Mouse (Mus musculus) hindbrain, embryonic 10.5 days (tissue): Measurements from ENCODE around the gene Samhd1. TPM values are rescaled to one million over a fixed set of nuclear protein-coding genes. Genes with fewer than 3 reads are reported as not detected.
"Not testable (repeated sequence)": the region's sequence is repeated elsewhere in the genome, so short reads cannot be mapped to it uniquely, and the experiment has no call there.

Experiments used
- DNase-seq: peaks from one replicate; pipeline ENCODE4 v3.0.0-alpha.2; 2017; ENCODE audit warnings: low spot score
- H3K27ac ChIP-seq: fragments of 300-500 bp; sonication (generic); 2 replicates; pipeline ENCODE4 v1.5.1; 2016; ENCODE audit warnings: mild to moderate bottlenecking, moderate library complexity
- H3K27me3 ChIP-seq: fragments of 300-500 bp; sonication (generic); 2 replicates; pipeline ENCODE4 v1.6.1; 2016; ENCODE audit warnings: mild to moderate bottlenecking; ENCODE audit not compliant: poor library complexity, insufficient read depth, severe bottlenecking
- H3K36me3 ChIP-seq: fragments of 300-500 bp; sonication (generic); 2 replicates; pipeline ENCODE4 v1.6.1; 2016; ENCODE audit warnings: mild to moderate bottlenecking, moderate library complexity
- H3K4me1 ChIP-seq: fragments of 300-500 bp; sonication (generic); replicated peaks from 2 replicates; pipeline ENCODE4 v1.6.1; 2016; ENCODE audit warnings: mild to moderate bottlenecking
- H3K4me3 ChIP-seq: fragments of 300-500 bp; sonication (generic); 2 replicates; pipeline ENCODE4 v1.5.1; 2016; ENCODE audit warnings: mild to moderate bottlenecking, moderate library complexity
- H3K9me3 ChIP-seq: fragments of 300-500 bp; sonication (generic); 2 replicates; pipeline ENCODE4 v1.6.1; 2016; ENCODE audit warnings: mild to moderate bottlenecking, moderate library complexity
- WGBS: fragments of 180-500 bp; shearing (Covaris S2); methylation state at CpG from one replicate; pipeline ENCODE4 v1.1.7; 2016; 5-methylcytosine and 5-hydroxymethylcytosine counted together
- polyA plus RNA-seq: library from polyadenylated mRNA; unstranded; fragments of >200 nt; fragmentation: Nextera tagmentation; extraction: Ambion mirVana; gene quantifications from 2 replicates; pipeline ENCODE4 v1.2.1, GENCODE M21; 2016

The Samhd1 gene
- 18.8 and 22.9 TPM in 2 replicates for polyA plus RNA-seq

- Histone ChIP-seq H3K27me3 (no peaks in the 10 kb centered on the region), H3K9me3 (peaks cover 9% of the 10 kb centered on the region; the same call in 1 of the 2 replicates), H3K27ac (peak within 1 kb of the TSS; percentile 87), H3K36me3 (no peaks in the 10 kb centered on the region), H3K4me1 (peaks cover 15% of the 10 kb centered on the region), H3K4me3 (peak within 1 kb of the TSS; percentile 84)
- WGBS: under 1% methylated on average over 32 of the region's 32 CpGs
- DNase-seq: peak; percentile 92
Measured at GRCm38 (mm10) chr2:157135014-157135413, at the start of gene Samhd1. Samhd1 (minus strand) TSS chr2:157135265.

DNA sequence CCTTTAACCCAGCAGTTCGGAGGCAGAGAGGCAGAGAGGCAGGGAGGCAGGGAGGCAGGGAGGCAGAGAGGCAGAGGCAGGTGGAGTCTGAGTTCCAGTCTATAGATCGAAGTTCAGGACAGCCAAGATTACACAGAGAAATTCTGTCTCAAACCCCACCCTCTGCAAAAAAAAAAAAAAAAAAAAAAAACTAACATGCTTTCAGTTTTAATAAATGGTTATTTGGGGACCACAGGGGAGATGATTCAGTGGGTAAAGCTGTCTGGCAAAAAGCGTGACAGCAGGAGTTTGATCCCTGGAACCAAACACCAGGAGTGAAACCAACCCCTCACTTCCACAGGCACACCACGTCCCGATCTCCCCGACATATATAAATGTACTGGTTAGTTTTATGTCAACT is 43.1 kb upstream of the Samhd1 start:
- no peak overlapping the region for H3K4me3 ChIP-seq
- H3K4me1 ChIP-seq: no peaks in the 10 kb centered on the region
- peaks cover 88% of the 10 kb centered on the region for H3K36me3 ChIP-seq
- 91% methylated on average over 6 of the region's 6 CpGs for WGBS
- H3K27me3 ChIP-seq: no peaks in the 10 kb centered on the region
- no peaks in the 10 kb centered on the region for H3K9me3 ChIP-seq
- no peak for DNase-seq
- no peak overlapping the region for H3K27ac ChIP-seq

DNA sequence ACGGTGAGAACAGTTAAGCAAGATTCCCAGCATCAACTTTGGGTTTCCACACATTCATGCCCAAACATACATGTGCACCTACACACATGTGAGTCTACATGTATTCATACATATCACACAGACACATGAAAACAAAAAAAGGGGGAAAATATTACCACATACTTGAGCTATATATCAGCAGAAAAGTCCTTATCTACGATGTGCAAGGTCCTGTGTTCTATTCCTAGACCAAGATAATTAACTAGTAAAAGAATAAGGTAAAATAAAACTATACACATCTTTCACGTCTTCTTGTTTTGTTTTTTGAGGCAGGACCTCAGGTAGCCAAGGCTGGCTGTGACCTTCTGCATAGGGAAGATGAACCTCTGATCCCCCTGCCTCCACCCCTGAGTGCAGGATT is 41.2 kb upstream of the Samhd1 start:
- H3K27me3 ChIP-seq: no peaks in the 10 kb centered on the region
- H3K27ac ChIP-seq: no peak overlapping the region
- 91% methylated on average over 3 of the region's 3 CpGs for WGBS
- H3K4me1 ChIP-seq: no peaks in the 10 kb centered on the region
- no peak overlapping the region for H3K4me3 ChIP-seq
- peaks cover 84% of the 10 kb centered on the region for H3K36me3 ChIP-seq
- no peaks in the 10 kb centered on the region for H3K9me3 ChIP-seq
- DNase-seq: no peak

- Histone ChIP-seq H3K36me3 (peaks cover 74% of the 10 kb centered on the region), H3K9me3 (no peaks in the 10 kb centered on the region), H3K4me3 (no peak overlapping the region), H3K27ac (no peak overlapping the region), H3K27me3 (no peaks in the 10 kb centered on the region), H3K4me1 (peaks cover 15% of the 10 kb centered on the region)
- 78% methylated on average over 5 of the region's 5 CpGs for WGBS
- no peak for DNase-seq
Measured at GRCm38 (mm10) chr2:157174416-157174815, 39.4 kb upstream of the Samhd1 start.

DNA sequence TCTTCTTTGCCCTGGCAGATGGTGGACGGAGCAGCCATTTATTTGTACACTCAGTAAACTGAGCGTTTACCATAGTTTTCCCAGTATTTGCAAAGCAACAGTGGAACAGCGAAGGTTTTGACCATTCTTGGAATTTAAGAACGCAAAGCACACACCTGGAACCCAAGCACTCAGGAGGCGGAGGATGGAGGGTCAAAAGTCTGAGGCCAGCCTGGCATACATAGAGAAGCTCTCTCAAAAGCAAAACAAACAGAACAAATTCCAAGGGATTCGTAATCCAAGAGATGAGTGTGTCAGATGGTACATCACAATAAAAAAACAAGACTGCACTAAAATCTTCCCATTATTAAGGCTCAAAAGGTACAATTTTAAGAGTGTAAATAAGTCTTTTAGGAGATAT is 38.5 kb upstream of the Samhd1 start:
- no peak overlapping the region for H3K27ac ChIP-seq
- H3K4me3 ChIP-seq: no peak overlapping the region
- peaks cover 80% of the 10 kb centered on the region for H3K36me3 ChIP-seq
- 93% methylated on average over 6 of the region's 6 CpGs for WGBS
- peaks cover 15% of the 10 kb centered on the region for H3K4me1 ChIP-seq
- no peak for DNase-seq
- no peaks in the 10 kb centered on the region for H3K9me3 ChIP-seq
- H3K27me3 ChIP-seq: no peaks in the 10 kb centered on the region

GRCm38 (mm10) chr2:157172984-157173383 is 37.9 kb upstream of the Samhd1 start:
- Histone ChIP-seq H3K9me3 (no peaks in the 10 kb centered on the region), H3K27me3 (no peaks in the 10 kb centered on the region), H3K27ac (no peak overlapping the region), H3K36me3 (peaks cover 78% of the 10 kb centered on the region), H3K4me3 (no peak overlapping the region), H3K4me1 (peaks cover 15% of the 10 kb centered on the region)
- DNase-seq: no peak
- WGBS: 95% methylated on average over 6 of the region's 6 CpGs

DNA sequence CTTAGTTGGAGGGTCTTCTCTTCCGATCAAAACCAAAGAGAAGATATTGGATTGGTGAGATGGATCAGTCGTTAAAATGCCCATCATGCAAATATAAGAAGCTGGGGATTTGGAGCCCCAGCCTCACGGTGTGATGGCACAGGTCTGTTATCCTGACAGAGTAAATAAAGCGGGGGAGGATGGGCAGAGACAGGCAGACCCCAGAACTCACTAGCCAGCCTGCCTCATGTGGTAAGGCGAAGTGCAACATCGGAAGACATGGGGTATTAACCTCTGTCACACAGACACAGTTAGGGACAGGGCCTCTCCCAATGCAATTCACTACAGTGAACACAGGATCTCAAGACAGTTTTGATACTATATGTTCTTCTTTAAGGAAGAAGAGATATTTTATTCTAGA is 35.6 kb upstream of the Samhd1 start:
- no peaks in the 10 kb centered on the region for H3K27me3 ChIP-seq
- DNase-seq: no peak
- peaks cover 15% of the 10 kb centered on the region for H3K4me1 ChIP-seq
- WGBS: 45% methylated on average over 6 of the region's 6 CpGs
- H3K36me3 ChIP-seq: peaks cover 75% of the 10 kb centered on the region
- H3K4me3 ChIP-seq: no peak overlapping the region
- H3K9me3 ChIP-seq: no peaks in the 10 kb centered on the region
- H3K27ac ChIP-seq: peak overlapping the region; percentile 73

DNA sequence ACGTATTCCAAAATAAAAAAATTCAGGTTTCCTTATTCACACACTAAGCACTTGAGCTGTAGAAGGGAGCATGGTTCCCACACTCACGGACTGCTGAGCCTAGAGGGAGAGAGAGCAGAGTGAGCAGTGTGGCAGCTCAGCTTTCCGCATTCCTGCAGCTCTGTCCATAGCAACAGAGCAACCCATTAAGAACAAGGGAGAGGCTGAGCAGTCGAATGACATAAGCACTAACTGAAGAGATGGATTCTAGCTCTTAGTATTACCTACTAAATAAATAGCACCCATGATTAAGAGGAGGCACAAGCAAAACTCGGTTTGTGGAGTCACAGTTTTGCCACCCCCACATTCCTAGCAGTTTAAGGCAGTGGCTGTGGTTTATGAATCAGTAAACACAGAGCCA is 35.1 kb upstream of the Samhd1 start:
- H3K4me1 ChIP-seq: peaks cover 15% of the 10 kb centered on the region
- no peaks in the 10 kb centered on the region for H3K9me3 ChIP-seq
- DNase-seq: peak; percentile 56
- H3K27me3 ChIP-seq: no peaks in the 10 kb centered on the region
- H3K36me3 ChIP-seq: peaks cover 74% of the 10 kb centered on the region
- WGBS: 23% methylated on average over 5 of the region's 5 CpGs
- H3K4me3 ChIP-seq: no peak overlapping the region
- H3K27ac ChIP-seq: peak overlapping the region; percentile 73

- peaks cover 15% of the 10 kb centered on the region for H3K4me1 ChIP-seq
- H3K27me3 ChIP-seq: no peaks in the 10 kb centered on the region
- no peak overlapping the region for H3K27ac ChIP-seq
- 95% methylated on average over 12 of the region's 12 CpGs for WGBS
- no peak for DNase-seq
- no peaks in the 10 kb centered on the region for H3K9me3 ChIP-seq
- peaks cover 75% of the 10 kb centered on the region for H3K36me3 ChIP-seq
- H3K4me3 ChIP-seq: no peak overlapping the region
Measured at GRCm38 (mm10) chr2:157166371-157167080, 31.5 kb upstream of the Samhd1 start.

DNA sequence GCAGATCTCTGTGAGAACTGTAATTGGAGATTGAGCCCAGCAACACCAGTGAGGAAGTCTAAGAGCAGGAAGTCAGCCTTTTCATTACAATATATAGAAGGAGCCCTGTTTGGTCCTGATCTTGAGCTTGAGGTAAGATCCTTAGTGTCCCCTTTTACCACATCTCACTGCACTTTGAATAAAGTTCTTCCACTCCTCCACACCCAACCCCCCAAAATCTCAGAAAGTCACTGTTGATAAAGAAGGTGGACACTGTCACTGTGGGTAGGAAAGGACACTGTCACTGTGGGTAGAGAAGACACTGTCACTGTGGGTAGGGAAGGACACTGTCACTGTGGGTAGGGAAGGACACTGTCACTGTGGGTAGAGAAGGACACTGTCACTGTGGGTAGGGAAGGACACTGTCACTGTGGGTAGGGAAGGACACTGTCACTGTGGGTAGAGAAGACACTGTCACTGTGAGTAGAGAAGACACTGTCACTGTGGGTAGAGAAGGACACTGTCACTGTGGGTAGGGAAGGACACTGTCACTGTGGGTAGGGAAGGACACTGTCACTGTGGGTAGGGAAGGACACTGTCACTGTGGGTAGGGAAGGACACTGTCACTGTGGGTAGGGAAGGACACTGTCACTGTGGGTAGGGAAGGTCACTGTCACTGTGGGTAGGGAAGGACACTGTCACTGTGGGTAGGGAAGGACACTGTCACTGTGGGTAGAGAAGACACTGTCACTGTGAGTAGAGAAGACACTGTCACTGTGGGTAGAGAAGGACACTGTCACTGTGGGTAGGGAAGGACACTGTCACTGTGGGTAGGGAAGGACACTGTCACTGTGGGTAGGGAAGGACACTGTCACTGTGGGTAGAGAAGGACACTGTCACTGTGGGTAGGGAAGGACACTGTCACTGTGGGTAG is 30.5 kb upstream of the Samhd1 start:
- not testable (repeated sequence) for DNase-seq, H3K4me3 ChIP-seq, H3K9me3 ChIP-seq, H3K27me3 ChIP-seq, H3K27ac ChIP-seq
- peaks cover 12% of the 10 kb centered on the region for H3K4me1 ChIP-seq
- peaks cover 85% of the 10 kb centered on the region for H3K36me3 ChIP-seq

DNA sequence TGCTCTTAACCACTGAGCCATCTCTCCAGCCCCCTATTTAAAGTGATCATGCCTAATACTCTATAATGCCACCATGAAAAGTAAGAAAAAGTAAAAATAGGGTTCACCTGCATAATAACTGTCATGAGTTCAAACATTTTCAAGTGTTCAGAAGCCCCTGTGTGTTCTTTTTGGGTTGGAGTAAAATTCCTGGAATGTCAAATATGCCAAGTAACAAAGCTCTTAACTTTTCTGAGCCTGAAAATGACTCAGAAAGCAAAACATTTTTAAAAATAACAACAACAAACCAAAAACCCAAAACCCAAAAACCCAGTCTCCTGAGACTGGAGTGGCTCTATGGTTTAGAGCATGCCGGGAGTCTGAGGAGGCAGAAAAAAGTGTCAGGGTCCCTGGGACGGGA is 29.0 kb upstream of the Samhd1 start:
- Histone ChIP-seq H3K36me3 (peaks cover 92% of the 10 kb centered on the region), H3K27ac (no peak overlapping the region), H3K27me3 (no peaks in the 10 kb centered on the region), H3K4me1 (no peaks in the 10 kb centered on the region), H3K9me3 (no peaks in the 10 kb centered on the region), H3K4me3 (no peak overlapping the region)
- DNase-seq: no peak
- 90% methylated on average over 2 of the region's 2 CpGs for WGBS

- DNase-seq: no peak
- Histone ChIP-seq H3K9me3 (no peaks in the 10 kb centered on the region), H3K27ac (no peak overlapping the region), H3K36me3 (peaks cover 99% of the 10 kb centered on the region), H3K4me3 (no peak overlapping the region), H3K27me3 (no peaks in the 10 kb centered on the region), H3K4me1 (no peaks in the 10 kb centered on the region)
- 88% methylated on average over 1 of the region's 1 CpGs for WGBS
Measured at GRCm38 (mm10) chr2:157156079-157156478, 21.0 kb upstream of the Samhd1 start.

GRCm38 (mm10) chr2:157153235-157153634 is 18.2 kb upstream of the Samhd1 start:
- no peak for DNase-seq
- WGBS: 89% methylated on average over 2 of the region's 2 CpGs
- no peaks in the 10 kb centered on the region for H3K9me3 ChIP-seq
- no peak overlapping the region for H3K27ac ChIP-seq
- no peaks in the 10 kb centered on the region for H3K4me1 ChIP-seq
- no peaks in the 10 kb centered on the region for H3K27me3 ChIP-seq
- H3K4me3 ChIP-seq: no peak overlapping the region
- H3K36me3 ChIP-seq: peaks cover 99% of the 10 kb centered on the region
